In genomic region chr7:99454044-99454443, GRCm38 (mm10) we compare ENCODE assay signal across 25 mouse cellular contexts. TPM values are rescaled to one million over a fixed set of nuclear protein-coding genes. Genes with fewer than 3 reads are reported as not detected.
DNase-seq lines count a peak whose midpoint lies in the region; ATAC-seq and TF ChIP-seq lines count a peak whose summit lies in the region.
"Had no signal": no experiment of that assay in that cellular context is flagged by ENCODE, and none has a peak within 500 bp of the region (broad histone marks: within the 10 kb centered on the region; RNA-seq: fewer than 3 reads in every experiment).

No protein-coding gene starts in this region.

- no peak overlapping the region for H3K9ac ChIP-seq in hindbrain, embryonic 14.5 days
- H3K9ac ChIP-seq in kidney, embryonic 15.5 days = no peak overlapping the region
- peak overlapping the region; percentile 18; the same call in 1 of the 2 replicates for H3K9ac ChIP-seq in kidney, postnatal 0 days (ENCODE audit: low read depth, low read length)
- no peak overlapping the region for H3K9ac ChIP-seq in neural tube, embryonic 15.5 days (replicated peaks)
- H3K9ac ChIP-seq: embryonic facial prominence, embryonic 12.5 days; forebrain, embryonic 13.5 days; forebrain, embryonic 15.5 days; forebrain, postnatal 0 days had no signal

- no peak for ATAC-seq in hindbrain, embryonic 14.5 days (ENCODE audit: low FRiP score)
- peak; percentile 31 for ATAC-seq in kidney, embryonic 15.5 days (replicated peaks; ENCODE audit: low FRiP score)
- peak; percentile 53 for ATAC-seq in kidney, postnatal 0 days (replicated peaks; ENCODE audit: low FRiP score, low read depth)
- no peak for ATAC-seq in neural tube, embryonic 15.5 days (ENCODE audit: low FRiP score)
- ATAC-seq: CD4-positive, CD25-positive, alpha-beta regulatory T cell, adult 4 months; forebrain, embryonic 13.5 days; forebrain, embryonic 15.5 days; forebrain, postnatal 0 days had no signal

- H3K27me3 ChIP-seq in hindbrain, embryonic 10.5 days (ENCODE audit: insufficient read depth, poor library complexity, severe bottlenecking) = no peaks in the 10 kb centered on the region
- no peaks in the 10 kb centered on the region for H3K27me3 ChIP-seq in hindbrain, embryonic 14.5 days (ENCODE audit: control insufficient read depth, insufficient read depth, low read length)
- H3K27me3 ChIP-seq in kidney, embryonic 15.5 days = no peaks in the 10 kb centered on the region
- H3K27me3 ChIP-seq in kidney, postnatal 0 days (ENCODE audit: insufficient read depth, low read length) = no peaks in the 10 kb centered on the region
- H3K27me3 ChIP-seq in limb, embryonic 10.5 days (ENCODE audit: low read depth, poor library complexity, severe bottlenecking) = no peaks in the 10 kb centered on the region
- no peaks in the 10 kb centered on the region for H3K27me3 ChIP-seq in neural tube, embryonic 15.5 days (replicated peaks)
- H3K27me3 ChIP-seq: CH12.LX; embryonic facial prominence, embryonic 12.5 days; forebrain, embryonic 13.5 days; forebrain, embryonic 15.5 days had no signal

- H3K9me3 ChIP-seq in hindbrain, embryonic 10.5 days = no peaks in the 10 kb centered on the region
- H3K9me3 ChIP-seq in hindbrain, embryonic 14.5 days (ENCODE audit: control insufficient read depth, low read length) = no peaks in the 10 kb centered on the region
- no peaks in the 10 kb centered on the region for H3K9me3 ChIP-seq in kidney, embryonic 15.5 days (replicated peaks)
- no peaks in the 10 kb centered on the region for H3K9me3 ChIP-seq in kidney, postnatal 0 days (replicated peaks; ENCODE audit: low read length)
- no peaks in the 10 kb centered on the region for H3K9me3 ChIP-seq in limb, embryonic 10.5 days (replicated peaks)
- H3K9me3 ChIP-seq in neural tube, embryonic 15.5 days (replicated peaks) = no peaks in the 10 kb centered on the region
- H3K9me3 ChIP-seq: embryonic facial prominence, embryonic 12.5 days; forebrain, embryonic 13.5 days; forebrain, embryonic 15.5 days; G1E had no signal

- 0 out of 2 replicates have a peak overlapping the region, but pooled peaks have one; percentile 24 for H3K27ac ChIP-seq in hindbrain, embryonic 10.5 days
- H3K27ac ChIP-seq in hindbrain, embryonic 14.5 days = no peak overlapping the region
- H3K27ac ChIP-seq in kidney, embryonic 15.5 days = peak overlapping the region; percentile 71
- peak overlapping the region; percentile 31; the same call in 1 of the 2 replicates for H3K27ac ChIP-seq in kidney, postnatal 0 days
- 0 out of 2 replicates have a peak overlapping the region, but pooled peaks have one; percentile 31 for H3K27ac ChIP-seq in limb, embryonic 10.5 days
- no peak overlapping the region for H3K27ac ChIP-seq in neural tube, embryonic 15.5 days (replicated peaks)
- H3K27ac ChIP-seq: embryonic facial prominence, embryonic 12.5 days; forebrain, embryonic 13.5 days; forebrain, embryonic 15.5 days had no signal

- TF ChIP-seq CTCF in kidney, postnatal 0 days (IDR thresholded peaks at IDR 0.05; ENCODE audit: low read depth) = no peak

- peaks cover 36% of the 10 kb centered on the region for H3K4me1 ChIP-seq in hindbrain, embryonic 10.5 days (replicated peaks)
- H3K4me1 ChIP-seq in hindbrain, embryonic 14.5 days (replicated peaks; ENCODE audit: control insufficient read depth, insufficient read depth, low read length) = peaks cover 5% of the 10 kb centered on the region; the same call in 1 of the 2 replicates
- H3K4me1 ChIP-seq in kidney, embryonic 15.5 days = peaks cover 40% of the 10 kb centered on the region
- H3K4me1 ChIP-seq in kidney, postnatal 0 days (replicated peaks; ENCODE audit: insufficient read depth, low read length) = peaks cover 13% of the 10 kb centered on the region
- H3K4me1 ChIP-seq in limb, embryonic 10.5 days = no peaks in the 10 kb centered on the region
- peaks cover 16% of the 10 kb centered on the region for H3K4me1 ChIP-seq in neural tube, embryonic 15.5 days
- H3K4me1 ChIP-seq: embryonic facial prominence, embryonic 12.5 days had no signal

- H3K4me3 ChIP-seq in hindbrain, embryonic 10.5 days = no peak overlapping the region
- H3K4me3 ChIP-seq in hindbrain, embryonic 14.5 days (replicated peaks; ENCODE audit: low read length) = no peak overlapping the region
- no peak overlapping the region for H3K4me3 ChIP-seq in kidney, embryonic 15.5 days (replicated peaks)
- no peak overlapping the region for H3K4me3 ChIP-seq in kidney, postnatal 0 days (replicated peaks; ENCODE audit: low read depth, low read length)
- no peak overlapping the region for H3K4me3 ChIP-seq in limb, embryonic 10.5 days
- no peak overlapping the region for H3K4me3 ChIP-seq in neural tube, embryonic 15.5 days (replicated peaks)
- H3K4me3 ChIP-seq: embryonic facial prominence, embryonic 12.5 days; forebrain, embryonic 13.5 days; forebrain, embryonic 15.5 days had no signal

- no peak overlapping the region for H3K4me2 ChIP-seq in hindbrain, embryonic 14.5 days (replicated peaks)
- H3K4me2 ChIP-seq in kidney, embryonic 15.5 days = peak overlapping the region; percentile 19; the same call in 1 of the 2 replicates
- H3K4me2 ChIP-seq in kidney, postnatal 0 days (ENCODE audit: low read length) = no peak overlapping the region
- H3K4me2 ChIP-seq in neural tube, embryonic 15.5 days = no peak overlapping the region
- H3K4me2 ChIP-seq: embryonic facial prominence, embryonic 12.5 days; forebrain, embryonic 13.5 days; forebrain, embryonic 15.5 days had no signal

- peaks cover 40% of the 10 kb centered on the region for H3K36me3 ChIP-seq in hindbrain, embryonic 10.5 days
- peaks cover 38% of the 10 kb centered on the region for H3K36me3 ChIP-seq in hindbrain, embryonic 14.5 days (replicated peaks; ENCODE audit: control insufficient read depth, insufficient read depth)
- H3K36me3 ChIP-seq in kidney, embryonic 15.5 days = peaks cover 4% of the 10 kb centered on the region; the same call in 1 of the 2 replicates
- H3K36me3 ChIP-seq in kidney, postnatal 0 days (ENCODE audit: insufficient read depth, low read length) = no peaks in the 10 kb centered on the region
- no peaks in the 10 kb centered on the region for H3K36me3 ChIP-seq in limb, embryonic 10.5 days
- peaks cover 14% of the 10 kb centered on the region; the same call in 1 of the 2 replicates for H3K36me3 ChIP-seq in neural tube, embryonic 15.5 days
- H3K36me3 ChIP-seq: embryonic facial prominence, embryonic 12.5 days; G1E had no signal

- WGBS in hindbrain, embryonic 10.5 days = 76% methylated on average over 4 of the region's 4 CpGs
- 76% methylated on average over 4 of the region's 4 CpGs for WGBS in hindbrain, embryonic 14.5 days
- 38% methylated on average over 4 of the region's 4 CpGs for WGBS in kidney, embryonic 15.5 days
- WGBS in kidney, postnatal 0 days = 38% methylated on average over 4 of the region's 4 CpGs
- WGBS in limb, embryonic 10.5 days = 81% methylated on average over 4 of the region's 4 CpGs
- 73% methylated on average over 4 of the region's 4 CpGs for WGBS in neural tube, embryonic 15.5 days

- no peak for DNase-seq in hindbrain, embryonic 10.5 days (ENCODE audit: low spot score)
- DNase-seq in hindbrain, embryonic 14.5 days (ENCODE audit: low spot score) = no peak
- no peak for DNase-seq in kidney, postnatal 4 days
- DNase-seq in kidney, postnatal 0 days (ENCODE audit: low spot score) = peak; percentile 73
- DNase-seq in kidney, adult 18-20 months = no peak
- no peak for DNase-seq in limb, embryonic 10.5 days (ENCODE audit: low spot score)
- DNase-seq: adrenal gland, adult 8-10 months; adrenal gland, postnatal 14 days; adrenal gland, postnatal 36 days; B cell, adult 2 months; cerebellum, adult 11-12 months; cerebellum, adult 2 months; cerebellum, adult 9-11 months; cerebellum, postnatal 14 days; cerebellum, postnatal 36 days; embryo, embryonic 11 days; forebrain, postnatal 0 days had no signal

RNA-seq across cellular contexts. Expression of gene Klhl35, which starts 11.8 kb away (rescaled TPM):
- polyA plus RNA-seq in hindbrain, embryonic 10.5 days (2016; fragmentation: Nextera tagmentation; extraction: Ambion mirVana) = 5.9 and 24.4 TPM in 2 replicates
- polyA plus RNA-seq in hindbrain, embryonic 14.5 days (2014; fragmentation: Nextera tagmentation; extraction: Ambion mirVana) = 4.1 and 4.7 TPM in 2 replicates
- polyA plus RNA-seq in kidney, embryonic 15.5 days (2015; fragmentation: Nextera tagmentation; extraction: Ambion mirVana) = 0.67 and 1.2 TPM in 2 replicates
- 0.97 and 1.3 TPM in 2 replicates for polyA plus RNA-seq in kidney, postnatal 0 days (2015; fragmentation: Nextera tagmentation; extraction: Ambion mirVana)
- 0.21 and 0.63 TPM in 2 replicates for polyA plus RNA-seq in limb, embryonic 10.5 days (2016; fragmentation: Nextera tagmentation; extraction: Ambion mirVana)
- 1.7 and 2.2 TPM in 2 replicates for polyA plus RNA-seq in neural tube, embryonic 15.5 days (2015; fragmentation: Nextera tagmentation; extraction: Ambion mirVana)
- polyA plus RNA-seq: CD4-positive, CD25-positive, alpha-beta regulatory T cell, adult 4 months; G1E had no signal

RNA-seq across cellular contexts. Expression of gene Rps3, which starts 29.5 kb away (rescaled TPM):
- polyA plus RNA-seq in hindbrain, embryonic 10.5 days (2016; fragmentation: Nextera tagmentation; extraction: Ambion mirVana) = 680 and 779 TPM in 2 replicates
- 445 and 515 TPM in 2 replicates for polyA plus RNA-seq in hindbrain, embryonic 14.5 days (2014; fragmentation: Nextera tagmentation; extraction: Ambion mirVana)
- polyA plus RNA-seq in kidney, embryonic 15.5 days (2015; fragmentation: Nextera tagmentation; extraction: Ambion mirVana) = 765 and 856 TPM in 2 replicates
- polyA plus RNA-seq in kidney, postnatal 0 days (2015; fragmentation: Nextera tagmentation; extraction: Ambion mirVana) = 873 and 942 TPM in 2 replicates
- 745 and 824 TPM in 2 replicates for polyA plus RNA-seq in limb, embryonic 10.5 days (2016; fragmentation: Nextera tagmentation; extraction: Ambion mirVana)
- polyA plus RNA-seq in neural tube, embryonic 15.5 days (2015; fragmentation: Nextera tagmentation; extraction: Ambion mirVana) = 412 and 499 TPM in 2 replicates

Comparison
In these comparisons a context has a peak if more than half of its experiments do, and no peak if none do; other contexts are left out.
1. H3K27ac ChIP-seq: peak in hindbrain, embryonic 10.5 days (single experiment), kidney, embryonic 15.5 days (single experiment), kidney, postnatal 0 days (single experiment) and limb, embryonic 10.5 days (single experiment); none in hindbrain, embryonic 14.5 days (single experiment) and neural tube, embryonic 15.5 days (single experiment).
2. ATAC-seq: peak in kidney, embryonic 15.5 days (single experiment) and kidney, postnatal 0 days (single experiment); none in hindbrain, embryonic 14.5 days (single experiment) and neural tube, embryonic 15.5 days (single experiment).